Mouse (Mus musculus) midbrain, embryonic 13.5 days (tissue): Measurements from ENCODE around the gene Slc27a3. TPM values are rescaled to one million over a fixed set of nuclear protein-coding genes. Genes with fewer than 3 reads are reported as not detected.
"Not testable (repeated sequence)": the region's sequence is repeated elsewhere in the genome, so short reads cannot be mapped to it uniquely, and the experiment has no call there.

Experiments used
- ATAC-seq: fragments of 200-750 bp; cut with Nextera tagmentation; 2 replicates; pipeline ENCODE4 v1.8.0; 2017; ENCODE audit warnings: mild to moderate bottlenecking, moderate TSS enrichment, moderate library complexity
- H3K27ac ChIP-seq: fragments of 300-500 bp; sonication (generic); 2 replicates; pipeline ENCODE4 v1.5.1; 2015; ENCODE audit warnings: inconsistent platforms, mild to moderate bottlenecking, moderate library complexity
- H3K27me3 ChIP-seq: fragments of 300-500 bp; sonication (generic); 2 replicates; pipeline ENCODE4 v1.6.1; 2015; ENCODE audit warnings: mild to moderate bottlenecking, inconsistent platforms
- H3K36me3 ChIP-seq: fragments of 300-500 bp; sonication (generic); 2 replicates; pipeline ENCODE4 v1.6.1; 2015; ENCODE audit warnings: mild to moderate bottlenecking, inconsistent platforms
- H3K4me1 ChIP-seq: fragments of 300-500 bp; sonication (generic); replicated peaks from 2 replicates; pipeline ENCODE4 v1.6.1; 2015; ENCODE audit warnings: inconsistent platforms
- H3K4me2 ChIP-seq: fragments of 300-500 bp; sonication (generic); replicated peaks from 2 replicates; pipeline ENCODE4 v1.6.1; 2015; ENCODE audit warnings: moderate library complexity, mild to moderate bottlenecking, inconsistent platforms
- H3K4me3 ChIP-seq: fragments of 300-500 bp; sonication (generic); replicated peaks from 2 replicates; pipeline ENCODE4 v1.5.1; 2015; ENCODE audit warnings: mild to moderate bottlenecking, inconsistent platforms
- H3K9ac ChIP-seq: fragments of 300-500 bp; sonication (generic); replicated peaks from 2 replicates; pipeline ENCODE4 v1.6.1; 2015; ENCODE audit warnings: mild to moderate bottlenecking, inconsistent platforms
- H3K9me3 ChIP-seq: fragments of 300-500 bp; sonication (generic); 2 replicates; pipeline ENCODE4 v1.6.1; 2016; ENCODE audit warnings: mild to moderate bottlenecking, inconsistent platforms
- WGBS: fragments of 180-500 bp; shearing (Covaris S2); methylation state at CpG from one replicate; pipeline ENCODE4 v1.1.7; 2015; 5-methylcytosine and 5-hydroxymethylcytosine counted together
- polyA plus RNA-seq: library from polyadenylated mRNA; unstranded; fragments of >200 nt; fragmentation: Nextera tagmentation; extraction: Ambion mirVana; gene quantifications from 2 replicates; pipeline ENCODE4 v1.2.1, GENCODE M21; 2015

Slc27a3 gene
- polyA plus RNA-seq, 1 experiment from 2014 or later = 20.2 TPM

DNA sequence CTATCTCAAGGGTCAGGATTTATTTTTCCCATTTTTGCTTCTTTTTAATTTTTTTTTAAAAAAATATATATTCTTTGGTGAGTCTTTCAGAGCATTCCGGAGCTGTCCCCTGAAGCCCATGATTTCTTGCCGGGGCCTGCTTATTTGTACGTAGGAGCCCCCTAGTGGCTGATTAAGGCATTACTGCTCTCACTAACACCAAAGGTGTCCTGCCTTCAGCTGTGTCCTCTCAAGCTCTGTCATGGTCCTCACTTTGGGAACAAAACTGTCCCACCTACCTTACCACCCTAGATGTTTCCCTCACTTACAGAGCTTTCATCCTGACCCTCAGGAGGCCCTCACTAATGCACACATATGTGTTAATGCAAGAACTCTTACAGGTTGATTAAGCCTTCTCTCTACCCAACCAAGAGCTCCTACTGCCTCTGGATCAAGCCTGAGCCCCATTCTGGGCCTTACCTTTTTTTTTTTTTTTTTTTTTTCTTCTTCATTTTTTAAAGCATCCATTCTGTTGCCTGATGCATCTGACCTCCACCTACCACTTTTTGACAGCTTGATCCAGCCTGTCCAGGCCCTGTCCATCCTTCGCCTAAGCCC, 16.2 kb downstream of the Slc27a3 start:
- Histone ChIP-seq H3K9me3 (no peaks in the 10 kb centered on the region), H3K27me3 (no peaks in the 10 kb centered on the region), H3K36me3 (no peaks in the 10 kb centered on the region), H3K4me2 (no peak overlapping the region), H3K9ac (no peak overlapping the region), H3K27ac (no peak overlapping the region), H3K4me1 (peaks cover 9% of the 10 kb centered on the region; the same call in 1 of the 2 replicates), H3K4me3 (no peak overlapping the region)
- ATAC-seq = peak; percentile 56
- WGBS = 31% methylated on average over 4 of the region's 4 CpGs

- no peak overlapping the region for H3K4me2 ChIP-seq
- 70% methylated on average over 5 of the region's 5 CpGs for whole genome bisulfite sequencing
- no peak overlapping the region for H3K9ac ChIP-seq
- no peaks in the 10 kb centered on the region for H3K27me3 ChIP-seq
- ATAC-seq = peak; percentile 25; the same call in 1 of the 2 replicates
- H3K27ac ChIP-seq = no peak overlapping the region
- H3K36me3 ChIP-seq = no peaks in the 10 kb centered on the region
- no peaks in the 10 kb centered on the region for H3K9me3 ChIP-seq
- no peak overlapping the region for H3K4me3 ChIP-seq
- peaks cover 9% of the 10 kb centered on the region; the same call in 1 of the 2 replicates for H3K4me1 ChIP-seq
Measured at GRCm38 (mm10) chr3:90372817-90373216, 16.9 kb downstream of the Slc27a3 start.

- H3K27ac ChIP-seq = no peak overlapping the region
- WGBS = 76% methylated on average over 7 of the region's 7 CpGs
Measured at GRCm38 (mm10) chr3:90371857-90372256, 17.9 kb downstream of the Slc27a3 start.

GRCm38 (mm10) chr3:90369041-90369440, 20.7 kb downstream of the Slc27a3 start:
- Histone ChIP-seq H3K4me3 (no peak overlapping the region), H3K27ac (no peak overlapping the region), H3K4me2 (no peak overlapping the region), H3K36me3 (no peaks in the 10 kb centered on the region), H3K9me3 (no peaks in the 10 kb centered on the region), H3K9ac (no peak overlapping the region), H3K27me3 (no peaks in the 10 kb centered on the region), H3K4me1 (no peaks in the 10 kb centered on the region)
- no peak for ATAC-seq
- WGBS = 37% methylated on average over 2 of the region's 2 CpGs

More at GRCm38 (mm10) chr3:90371857-90372256, 17.9 kb downstream of the Slc27a3 start:
- no peaks in the 10 kb centered on the region for H3K27me3 ChIP-seq
- no peak overlapping the region for H3K4me2 ChIP-seq
- no peaks in the 10 kb centered on the region for H3K36me3 ChIP-seq
- no peak overlapping the region for H3K9ac ChIP-seq
- H3K4me3 ChIP-seq = no peak overlapping the region
- H3K9me3 ChIP-seq = no peaks in the 10 kb centered on the region
- ATAC-seq = no peak
- H3K4me1 ChIP-seq = peaks cover 9% of the 10 kb centered on the region; the same call in 1 of the 2 replicates

GRCm38 (mm10) chr3:90367001-90367632, 22.6 kb downstream of the Slc27a3 start:
- Histone ChIP-seq H3K4me2 (no peak overlapping the region), H3K9me3 (no peaks in the 10 kb centered on the region), H3K4me3 (no peak overlapping the region), H3K36me3 (peaks cover 9% of the 10 kb centered on the region; the same call in 1 of the 2 replicates), H3K27me3 (no peaks in the 10 kb centered on the region), H3K27ac (no peak overlapping the region), H3K4me1 (no peaks in the 10 kb centered on the region), H3K9ac (no peak overlapping the region)
- ATAC-seq = no peak
- 99% methylated on average over 5 of the region's 5 CpGs for WGBS

- Histone ChIP-seq H3K4me2 (no peak overlapping the region), H3K27ac (no peak overlapping the region), H3K27me3 (no peaks in the 10 kb centered on the region), H3K4me1 (no peaks in the 10 kb centered on the region), H3K9ac (no peak overlapping the region), H3K4me3 (no peak overlapping the region), H3K9me3 (no peaks in the 10 kb centered on the region), H3K36me3 (peaks cover 30% of the 10 kb centered on the region)
- ATAC-seq = no peak
- WGBS = 90% methylated on average over 2 of the region's 2 CpGs
Measured at GRCm38 (mm10) chr3:90362346-90362745, 27.4 kb downstream of the Slc27a3 start.

GRCm38 (mm10) chr3:90361476-90361875, 28.3 kb downstream of the Slc27a3 start:
- H3K27me3 ChIP-seq = no peaks in the 10 kb centered on the region
- no peak overlapping the region for H3K27ac ChIP-seq
- no peak overlapping the region for H3K4me2 ChIP-seq
- H3K4me1 ChIP-seq = no peaks in the 10 kb centered on the region
- no peak for ATAC-seq
- H3K9me3 ChIP-seq = no peaks in the 10 kb centered on the region
- H3K36me3 ChIP-seq = peaks cover 39% of the 10 kb centered on the region
- H3K9ac ChIP-seq = no peak overlapping the region
- no peak overlapping the region for H3K4me3 ChIP-seq
- WGBS = 81% methylated on average over 4 of the region's 4 CpGs

GRCm38 (mm10) chr3:90359230-90359629, 30.5 kb downstream of the Slc27a3 start:
- no peaks in the 10 kb centered on the region for H3K4me1 ChIP-seq
- no peak overlapping the region for H3K4me2 ChIP-seq
- no peak overlapping the region for H3K4me3 ChIP-seq
- H3K9ac ChIP-seq = no peak overlapping the region
- no peak for ATAC-seq
- 85% methylated on average over 1 of the region's 1 CpGs for WGBS
- H3K9me3 ChIP-seq = no peaks in the 10 kb centered on the region
- H3K27me3 ChIP-seq = no peaks in the 10 kb centered on the region
- H3K27ac ChIP-seq = no peak overlapping the region
- peaks cover 60% of the 10 kb centered on the region for H3K36me3 ChIP-seq

DNA sequence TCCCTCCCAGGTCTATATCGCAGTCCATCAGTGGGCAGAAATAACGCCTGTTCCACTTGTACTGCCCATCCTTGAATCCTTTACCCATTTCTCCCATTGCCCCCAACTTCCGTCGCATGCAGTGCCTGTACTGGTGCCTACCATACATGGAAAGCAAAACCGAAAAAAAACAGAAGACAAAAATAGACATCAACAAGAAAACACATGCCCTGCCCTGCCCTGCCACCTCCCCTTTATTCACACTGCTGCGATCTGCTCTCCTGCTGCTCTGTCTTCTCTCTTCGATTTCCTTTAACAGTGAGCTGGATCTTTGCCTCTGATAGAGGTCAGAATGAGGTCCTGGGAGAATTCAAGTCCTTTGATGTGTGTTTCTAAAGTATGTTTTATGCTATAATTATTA, 31.8 kb downstream of the Slc27a3 start:
- Histone ChIP-seq H3K36me3 (peaks cover 70% of the 10 kb centered on the region), H3K4me3 (no peak overlapping the region), H3K27ac (no peak overlapping the region), H3K4me1 (no peaks in the 10 kb centered on the region), H3K27me3 (no peaks in the 10 kb centered on the region), H3K4me2 (no peak overlapping the region), H3K9me3 (no peaks in the 10 kb centered on the region), H3K9ac (no peak overlapping the region)
- no peak for ATAC-seq
- 90% methylated on average over 7 of the region's 7 CpGs for WGBS

- ATAC-seq = no peak
- Histone ChIP-seq H3K9me3 (no peaks in the 10 kb centered on the region), H3K4me3 (no peak overlapping the region), H3K27me3 (no peaks in the 10 kb centered on the region), H3K36me3 (peaks cover 56% of the 10 kb centered on the region), H3K4me1 (no peaks in the 10 kb centered on the region), H3K9ac (no peak overlapping the region), H3K27ac (no peak overlapping the region), H3K4me2 (no peak overlapping the region)
- WGBS = 97% methylated on average over 4 of the region's 4 CpGs
Measured at GRCm38 (mm10) chr3:90347847-90348246, 41.9 kb downstream of the Slc27a3 start.

DNA sequence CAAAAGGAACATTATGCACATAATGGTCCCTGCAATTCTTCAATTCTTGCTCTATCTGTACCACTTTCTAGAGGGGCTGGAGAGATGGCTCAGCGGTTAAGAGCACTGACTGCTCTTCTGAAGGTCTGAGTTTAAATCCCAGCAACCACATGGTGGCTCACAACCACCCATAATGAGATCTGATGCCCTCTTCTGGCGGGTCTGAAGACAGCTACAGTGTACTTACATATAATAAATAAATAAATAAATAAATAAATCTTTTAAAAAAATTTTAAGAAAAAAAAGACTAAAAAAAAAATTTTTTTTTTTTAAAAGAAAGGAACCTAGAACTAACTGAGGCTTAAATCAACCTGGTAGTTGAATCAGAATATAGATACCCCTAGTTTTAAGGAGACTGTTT, 46.9 kb downstream of the Slc27a3 start:
- ATAC-seq, H3K4me2 ChIP-seq, H3K4me3 ChIP-seq, H3K9me3 ChIP-seq, H3K27me3 ChIP-seq, H3K4me1 ChIP-seq, H3K9ac ChIP-seq, H3K27ac ChIP-seq: not testable (repeated sequence)
- H3K36me3 ChIP-seq = peaks cover 34% of the 10 kb centered on the region
- WGBS = 62% methylated on average over 2 of the region's 2 CpGs

GRCm38 (mm10) chr3:90340177-90340576, 49.6 kb downstream of the Slc27a3 start:
- no peak for ATAC-seq
- no peak overlapping the region for H3K4me3 ChIP-seq
- no peaks in the 10 kb centered on the region for H3K9me3 ChIP-seq
- H3K27me3 ChIP-seq = no peaks in the 10 kb centered on the region
- no peak overlapping the region for H3K4me2 ChIP-seq
- H3K9ac ChIP-seq = no peak overlapping the region
- peaks cover 19% of the 10 kb centered on the region for H3K36me3 ChIP-seq
- no peak overlapping the region for H3K27ac ChIP-seq
- peaks cover 6% of the 10 kb centered on the region; the same call in 1 of the 2 replicates for H3K4me1 ChIP-seq
